Mouse (Mus musculus) E14TG2a.4 (cell line): ENCODE data around the gene Cass4.

Experiments used
- CTCF ChIP-seq: conservative IDR thresholded peaks from 2 replicates; pipeline ENCODE4 v1.5.1; 2014; ENCODE audit warnings: low read length
- POU5F1 ChIP-seq: IDR thresholded peaks from 2 replicates; pipeline ENCODE4 v1.6.1; 2014; ENCODE audit warnings: low read length, borderline replicate concordance

GRCm38 (mm10) chr2:172380513-172380912 is 13.1 kb upstream of the Cass4 start:
- TF ChIP-seq CTCF (no peak), POU5F1 (no peak)
